Mouse (Mus musculus) regulatory T cell (primary cell): ENCODE data around the gene Zfp64.

Experiments used
- in situ Hi-C: fragments of 300-600 bp; cut with MboI, MseI; formaldehyde crosslinking; loops from one replicate; pipeline ENCODE4 v1.15.1; 2025; ENCODE audit warnings: high pct_unique_total_duplicates

Zfp64 gene

GRCm38 (mm10) chr2:168848553-168848952 lies 106.8 kb downstream of the Zfp64 start:
- in situ Hi-C loops = no loop called here

GRCm38 (mm10) chr2:168846180-168846720 lies 109.1 kb downstream of the Zfp64 start:
- in situ Hi-C loops = no loop called here
